Mouse (Mus musculus): ENCODE data around the gene Meis2.

- TF ChIP-seq CTCF (IDR thresholded peaks at IDR 0.05; ENCODE audit: control insufficient read depth, insufficient read depth, insufficient replicate concordance, low read depth, low read length) (no peak), POLR2A (IDR thresholded peaks at IDR 0.05; ENCODE audit: control insufficient read depth, low read depth, low read length) (no peak)
These were observed 152.6 kb downstream of the Meis2 start for GRCm38 (mm10) chr2:115912948-115913529.
